Mouse (Mus musculus): Measurements from ENCODE around the gene Tnfsf15. TPM values are rescaled to one million over a fixed set of nuclear protein-coding genes. Genes with fewer than 3 reads are reported as not detected.

Gene Tnfsf15
- polyA plus RNA-seq, 1 experiment from 2014 or later, result not detected

DNA sequence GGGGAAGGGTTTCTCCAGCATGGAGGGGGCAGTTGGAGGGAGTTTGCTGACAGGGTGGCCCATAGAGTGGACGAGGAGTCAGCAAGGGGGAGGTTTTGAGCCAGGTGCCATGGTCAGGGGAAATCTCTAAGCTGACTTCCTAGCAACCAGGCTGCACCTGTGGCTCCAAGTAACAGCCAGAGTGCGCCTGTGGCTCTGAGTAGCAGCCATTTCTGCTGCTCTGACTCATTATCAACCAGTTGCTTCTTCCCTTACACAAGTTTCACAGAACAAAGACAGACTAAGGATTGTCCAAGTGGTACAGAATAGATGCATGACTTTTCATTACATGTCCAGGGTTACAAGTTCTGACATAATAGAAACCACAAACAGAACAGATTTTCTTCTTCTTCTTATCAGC is 11.2 kb upstream of the Tnfsf15 start:
- 77% methylated on average over 2 of the region's 2 CpGs for WGBS
- H3K9me3 ChIP-seq, result no peaks in the 10 kb centered on the region
- no peak overlapping the region for H3K4me3 ChIP-seq
- H3K4me1 ChIP-seq (replicated peaks), result peaks cover 19% of the 10 kb centered on the region; the same call in 1 of the 2 replicates
- no peaks in the 10 kb centered on the region for H3K27me3 ChIP-seq (ENCODE audit: insufficient read depth, poor library complexity, severe bottlenecking)
- H3K27ac ChIP-seq, result no peak overlapping the region
- DNase-seq (ENCODE audit: low spot score), result no peak
- H3K36me3 ChIP-seq, result no peaks in the 10 kb centered on the region

DNA sequence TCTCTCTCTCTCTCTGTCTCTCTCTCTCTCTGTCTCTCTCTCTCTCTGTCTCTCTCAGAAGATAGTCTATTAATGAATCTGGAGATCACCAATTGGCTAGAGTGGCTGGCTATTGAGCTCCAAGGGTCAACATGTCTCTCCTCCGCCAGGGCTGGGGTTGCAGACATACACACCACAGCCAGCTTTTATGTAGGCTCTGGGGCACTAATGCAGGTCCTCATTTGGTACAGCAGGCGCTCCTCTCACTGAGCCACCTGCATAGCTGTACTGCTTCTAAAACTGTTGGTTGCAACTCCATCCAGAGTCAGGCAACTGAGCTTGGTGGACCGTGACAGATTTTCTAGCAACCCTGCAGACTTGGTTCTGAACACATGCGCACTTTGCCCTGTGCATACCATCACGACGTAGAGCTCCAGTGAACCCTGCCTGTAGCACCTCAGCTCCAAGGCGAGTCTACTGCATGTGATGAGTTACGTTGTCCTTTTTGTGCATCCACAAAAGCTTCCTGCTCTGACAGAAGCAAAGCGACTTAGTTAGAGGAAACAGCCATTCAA is 9.6 kb upstream of the Tnfsf15 start:
- whole genome bisulfite sequencing, result 77% methylated on average over 9 of the region's 9 CpGs
- no peak overlapping the region for H3K4me3 ChIP-seq
- DNase-seq (ENCODE audit: low spot score), result no peak

DNA sequence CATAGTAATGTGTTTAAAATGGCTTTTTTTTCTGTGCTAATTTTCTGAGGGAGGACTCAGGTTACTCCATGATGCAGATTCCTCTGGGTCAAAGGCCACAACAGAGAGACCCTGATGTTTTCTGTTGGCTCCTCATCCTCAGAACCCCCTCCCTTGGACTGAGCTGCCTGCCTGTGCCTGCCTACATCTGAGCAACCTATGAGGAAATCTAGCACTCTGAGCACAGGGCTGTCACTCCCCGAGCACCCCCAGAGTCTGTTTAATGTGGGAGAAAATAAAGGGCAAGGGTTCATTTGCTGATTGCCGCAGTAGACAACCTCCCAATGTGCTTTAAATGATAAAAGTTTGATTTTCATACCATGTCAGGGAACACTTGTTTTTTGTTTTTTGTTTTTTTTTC is 8.9 kb upstream of the Tnfsf15 start:
- H3K27ac ChIP-seq, result no peak overlapping the region
- 75% methylated on average over 2 of the region's 2 CpGs for WGBS
- H3K27me3 ChIP-seq (ENCODE audit: insufficient read depth, poor library complexity, severe bottlenecking), result no peaks in the 10 kb centered on the region
- no peak for DNase-seq (ENCODE audit: low spot score)
- no peaks in the 10 kb centered on the region for H3K9me3 ChIP-seq
- no peaks in the 10 kb centered on the region for H3K36me3 ChIP-seq
- no peak overlapping the region for H3K4me3 ChIP-seq
- peaks cover 19% of the 10 kb centered on the region; the same call in 1 of the 2 replicates for H3K4me1 ChIP-seq (replicated peaks)

More for the DNA sequence above, 9.6 kb upstream of the Tnfsf15 start:
- peaks cover 19% of the 10 kb centered on the region; the same call in 1 of the 2 replicates for H3K4me1 ChIP-seq (replicated peaks)
- H3K9me3 ChIP-seq, result no peaks in the 10 kb centered on the region
- H3K27ac ChIP-seq, result no peak overlapping the region
- no peaks in the 10 kb centered on the region for H3K27me3 ChIP-seq (ENCODE audit: insufficient read depth, poor library complexity, severe bottlenecking)
- no peaks in the 10 kb centered on the region for H3K36me3 ChIP-seq

DNA sequence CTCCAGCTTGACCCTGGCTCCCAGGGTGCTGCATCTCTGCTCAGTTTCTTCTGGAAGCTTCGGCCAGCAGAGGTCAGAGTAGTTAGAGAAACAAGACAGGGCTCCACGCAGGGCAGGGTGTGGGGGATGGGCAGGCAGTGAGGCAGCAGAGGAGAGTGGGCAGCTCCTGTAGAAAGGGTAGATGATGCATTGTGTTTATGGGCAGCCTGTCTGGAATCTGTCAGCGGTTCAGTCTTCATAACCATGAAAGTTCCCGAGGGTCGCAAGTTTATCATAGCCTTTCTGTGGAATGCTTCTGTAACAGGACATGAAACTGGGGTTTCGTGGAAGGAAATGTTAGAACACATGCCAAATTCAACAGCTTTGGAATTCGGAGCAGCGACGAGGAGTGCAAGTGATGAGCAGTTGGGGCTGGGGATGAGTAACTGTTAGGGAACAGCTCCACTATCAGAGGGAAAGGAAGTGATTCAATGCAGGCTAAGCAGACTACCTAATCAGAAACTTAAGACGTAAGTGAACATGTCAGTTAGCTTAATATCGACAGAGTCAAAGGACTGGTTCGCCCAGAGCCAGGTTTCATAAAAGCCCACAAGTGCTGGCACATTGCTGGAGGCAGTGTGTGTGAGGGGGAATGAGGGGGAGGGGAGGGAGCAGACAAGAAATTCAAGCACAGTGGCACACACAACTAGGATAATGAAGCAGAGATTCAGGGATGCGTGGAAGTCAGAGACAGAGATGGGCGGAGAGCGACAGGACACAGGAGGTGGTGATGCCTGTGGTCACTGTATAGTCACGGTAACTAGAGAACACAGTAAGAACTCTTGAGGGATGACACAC is 8.0 kb upstream of the Tnfsf15 start:
- Histone ChIP-seq H3K27ac (no peak overlapping the region), H3K4me1 (replicated peaks) (peaks cover 19% of the 10 kb centered on the region; the same call in 1 of the 2 replicates), H3K9me3 (no peaks in the 10 kb centered on the region), H3K4me3 (no peak overlapping the region), H3K36me3 (no peaks in the 10 kb centered on the region), H3K27me3 (ENCODE audit: insufficient read depth, poor library complexity, severe bottlenecking) (no peaks in the 10 kb centered on the region)
- DNase-seq (ENCODE audit: low spot score), result peak; percentile 31
- WGBS, result 62% methylated on average over 16 of the region's 16 CpGs

DNA sequence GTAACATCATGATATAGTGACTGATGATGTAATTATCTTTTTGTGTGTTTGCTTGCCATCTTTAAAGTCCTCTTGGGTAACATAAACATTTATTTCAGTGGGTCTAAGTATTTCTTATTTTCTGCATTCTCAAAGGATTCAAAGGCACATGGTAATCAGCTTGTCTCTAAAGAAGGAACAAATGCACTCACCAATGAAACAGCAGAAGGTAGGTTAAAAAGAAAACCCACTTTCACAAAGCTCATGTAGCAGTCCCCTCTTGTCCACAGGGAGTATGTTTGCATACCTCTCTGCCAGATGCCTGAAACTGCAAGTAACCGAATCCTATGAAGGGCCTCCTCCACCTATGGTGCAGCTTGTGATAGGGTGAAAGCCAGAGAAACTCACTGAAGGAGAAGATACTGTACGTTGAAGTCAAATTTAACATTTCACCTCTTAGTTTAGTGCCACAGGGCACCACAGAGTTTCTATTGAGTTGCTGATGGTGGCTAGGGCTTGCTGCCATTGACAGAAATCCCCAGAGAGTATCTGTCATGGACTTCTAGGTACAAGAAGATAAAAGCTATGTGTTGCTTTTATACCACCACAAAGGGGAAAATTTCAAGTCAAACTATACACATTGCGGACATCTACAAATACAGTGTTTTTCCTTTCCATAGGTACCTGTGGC is 3.3 kb upstream of the Tnfsf15 start:
- WGBS, result 71% methylated on average over 3 of the region's 3 CpGs
- H3K36me3 ChIP-seq, result no peaks in the 10 kb centered on the region
- H3K9me3 ChIP-seq, result no peaks in the 10 kb centered on the region
- no peak overlapping the region for H3K27ac ChIP-seq
- peaks cover 12% of the 10 kb centered on the region; the same call in 1 of the 2 replicates for H3K4me1 ChIP-seq (replicated peaks)
- no peak overlapping the region for H3K4me3 ChIP-seq
- no peak for DNase-seq (ENCODE audit: low spot score)
- H3K27me3 ChIP-seq (ENCODE audit: insufficient read depth, poor library complexity, severe bottlenecking), result no peaks in the 10 kb centered on the region

DNA sequence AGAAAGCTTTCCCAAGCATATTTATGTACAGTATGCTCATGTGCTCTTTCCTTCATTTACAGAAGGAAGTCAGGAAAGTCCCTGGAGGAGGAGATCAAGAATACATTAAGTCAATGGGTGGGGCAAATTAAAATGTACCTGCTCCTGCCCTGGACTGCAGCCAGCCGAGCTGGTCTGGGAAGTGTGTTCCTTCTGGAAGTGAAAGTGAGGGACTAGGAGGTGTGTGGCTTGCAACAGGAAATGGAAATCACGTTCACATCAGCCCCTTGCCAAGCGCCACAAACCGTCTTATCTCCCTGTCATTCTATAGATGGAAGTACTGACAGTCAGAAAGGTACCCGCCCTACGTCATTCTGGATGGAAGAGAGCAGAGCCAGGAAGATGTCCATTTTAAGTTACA is 358 bp upstream of the Tnfsf15 start:
- Histone ChIP-seq H3K27ac (no peak overlapping the region), H3K9me3 (no peaks in the 10 kb centered on the region), H3K36me3 (no peaks in the 10 kb centered on the region), H3K27me3 (ENCODE audit: insufficient read depth, poor library complexity, severe bottlenecking) (no peaks in the 10 kb centered on the region), H3K4me3 (no peak overlapping the region), H3K4me1 (replicated peaks) (peaks cover 7% of the 10 kb centered on the region; the same call in 1 of the 2 replicates)
- 74% methylated on average over 6 of the region's 6 CpGs for WGBS
- no peak for DNase-seq (ENCODE audit: low spot score)

DNA sequence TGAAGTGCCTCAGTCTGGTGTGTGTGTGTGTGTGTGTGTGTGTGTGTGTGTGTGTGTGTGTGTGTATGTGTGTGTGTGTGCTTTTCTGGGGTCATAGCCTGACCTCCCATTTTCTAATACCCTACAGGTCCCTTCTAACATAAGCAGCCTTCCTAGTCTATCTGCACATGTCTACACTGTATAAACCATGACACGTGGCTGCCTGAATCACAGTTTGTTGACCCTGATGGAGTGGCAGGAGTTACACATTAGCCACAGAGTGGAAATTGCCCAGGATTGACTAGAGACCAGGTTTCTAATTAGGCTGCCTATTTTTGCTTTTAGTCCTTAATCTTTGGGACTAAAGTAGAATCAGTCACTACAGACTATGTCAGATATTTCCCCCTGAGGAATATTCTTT is 1.3 kb downstream of the Tnfsf15 start:
- no peaks in the 10 kb centered on the region for H3K9me3 ChIP-seq
- WGBS, result 63% methylated on average over 1 of the region's 1 CpGs
- H3K36me3 ChIP-seq, result no peaks in the 10 kb centered on the region
- no peaks in the 10 kb centered on the region for H3K27me3 ChIP-seq (ENCODE audit: insufficient read depth, poor library complexity, severe bottlenecking)
- H3K4me3 ChIP-seq, result no peak overlapping the region
- no peak for DNase-seq (ENCODE audit: low spot score)
- H3K4me1 ChIP-seq (replicated peaks), result peaks cover 7% of the 10 kb centered on the region; the same call in 1 of the 2 replicates
- H3K27ac ChIP-seq, result no peak overlapping the region

DNA sequence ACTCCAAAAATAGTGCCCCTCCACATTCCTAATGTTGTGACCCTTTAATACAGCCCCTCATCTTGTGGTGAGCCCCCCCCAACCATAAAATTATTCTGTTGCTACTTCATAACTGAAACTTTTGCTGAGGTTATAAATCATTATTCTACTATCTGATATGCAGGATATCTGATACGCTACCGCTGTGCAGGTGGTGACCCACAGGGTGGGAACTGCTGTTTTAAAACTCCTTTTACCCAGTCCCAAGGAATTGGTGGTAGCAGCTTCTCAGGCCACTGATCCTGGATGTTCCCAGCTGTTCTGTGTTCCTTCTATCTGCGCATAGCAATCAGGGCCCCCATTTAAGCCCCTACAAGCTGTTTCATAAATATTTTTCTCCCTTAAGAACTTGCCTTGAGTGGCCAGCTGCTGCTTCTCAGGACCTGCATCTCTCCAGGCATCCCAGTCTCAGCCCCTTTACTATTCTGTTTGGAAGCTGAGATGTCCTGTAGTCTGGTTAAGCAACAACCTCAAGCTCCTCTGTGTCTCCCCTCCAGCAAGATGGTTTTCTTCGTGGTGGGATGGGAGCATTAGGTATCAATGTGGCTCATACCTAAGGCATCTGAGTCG is 2.0 kb downstream of the Tnfsf15 start:
- no peaks in the 10 kb centered on the region for H3K9me3 ChIP-seq
- WGBS, result 82% methylated on average over 5 of the region's 5 CpGs
- no peak overlapping the region for H3K4me3 ChIP-seq
- peaks cover 7% of the 10 kb centered on the region; the same call in 1 of the 2 replicates for H3K4me1 ChIP-seq (replicated peaks)
- no peaks in the 10 kb centered on the region for H3K36me3 ChIP-seq
- H3K27ac ChIP-seq, result no peak overlapping the region
- H3K27me3 ChIP-seq (ENCODE audit: insufficient read depth, poor library complexity, severe bottlenecking), result no peaks in the 10 kb centered on the region
- DNase-seq (ENCODE audit: low spot score), result no peak

DNA sequence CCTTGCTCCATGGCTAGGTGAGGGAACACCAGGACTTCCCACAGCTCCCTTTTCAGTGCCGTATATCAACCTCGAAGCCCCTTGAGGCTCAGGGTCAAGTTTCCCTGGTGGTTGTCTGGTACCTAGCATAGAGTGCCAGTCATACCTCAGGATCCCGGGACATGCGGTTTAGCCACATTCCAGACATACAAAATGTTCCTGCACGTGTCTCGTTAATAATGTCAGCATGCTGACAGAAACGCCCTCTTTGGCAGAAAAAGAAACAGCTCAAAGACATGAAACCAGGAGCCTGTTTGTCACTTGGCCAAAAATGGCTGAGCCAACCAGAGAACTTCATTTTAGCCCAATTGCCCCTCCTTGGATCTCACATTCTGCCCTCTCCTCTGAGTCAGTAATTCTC is 2.8 kb downstream of the Tnfsf15 start:
- 68% methylated on average over 7 of the region's 7 CpGs for WGBS
- no peak for DNase-seq (ENCODE audit: low spot score)

DNA sequence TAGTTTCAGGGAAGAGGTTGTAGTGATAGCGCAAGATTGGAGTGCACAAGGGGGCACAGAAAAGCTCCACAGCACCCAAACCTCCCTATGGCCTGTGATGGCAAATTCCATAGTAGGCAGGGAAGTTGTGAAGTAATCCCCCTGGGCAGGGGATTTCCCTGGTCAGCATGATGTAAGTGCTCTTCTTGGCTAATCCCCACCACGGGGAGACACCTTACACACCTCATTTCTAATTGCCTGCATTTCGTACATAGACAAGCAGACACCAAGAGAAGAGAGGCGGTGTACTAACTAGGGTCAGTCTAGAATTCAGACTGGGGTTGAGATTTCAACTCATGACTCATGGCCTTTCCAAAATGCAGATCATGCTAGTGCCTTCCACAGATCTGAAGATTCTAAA is 4.2 kb downstream of the Tnfsf15 start:
- H3K4me1 ChIP-seq (replicated peaks), result peaks cover 7% of the 10 kb centered on the region; the same call in 1 of the 2 replicates
- H3K27me3 ChIP-seq (ENCODE audit: insufficient read depth, poor library complexity, severe bottlenecking), result no peaks in the 10 kb centered on the region
- no peak for DNase-seq (ENCODE audit: low spot score)
- no peaks in the 10 kb centered on the region for H3K9me3 ChIP-seq
- no peak overlapping the region for H3K27ac ChIP-seq
- H3K36me3 ChIP-seq, result no peaks in the 10 kb centered on the region
- no peak overlapping the region for H3K4me3 ChIP-seq
- WGBS, result 95% methylated on average over 4 of the region's 4 CpGs

More for the DNA sequence above, 2.8 kb downstream of the Tnfsf15 start:
- no peaks in the 10 kb centered on the region for H3K9me3 ChIP-seq
- H3K27ac ChIP-seq, result no peak overlapping the region
- no peak overlapping the region for H3K4me3 ChIP-seq
- H3K27me3 ChIP-seq (ENCODE audit: insufficient read depth, poor library complexity, severe bottlenecking), result no peaks in the 10 kb centered on the region
- peaks cover 7% of the 10 kb centered on the region; the same call in 1 of the 2 replicates for H3K4me1 ChIP-seq (replicated peaks)
- no peaks in the 10 kb centered on the region for H3K36me3 ChIP-seq

DNA sequence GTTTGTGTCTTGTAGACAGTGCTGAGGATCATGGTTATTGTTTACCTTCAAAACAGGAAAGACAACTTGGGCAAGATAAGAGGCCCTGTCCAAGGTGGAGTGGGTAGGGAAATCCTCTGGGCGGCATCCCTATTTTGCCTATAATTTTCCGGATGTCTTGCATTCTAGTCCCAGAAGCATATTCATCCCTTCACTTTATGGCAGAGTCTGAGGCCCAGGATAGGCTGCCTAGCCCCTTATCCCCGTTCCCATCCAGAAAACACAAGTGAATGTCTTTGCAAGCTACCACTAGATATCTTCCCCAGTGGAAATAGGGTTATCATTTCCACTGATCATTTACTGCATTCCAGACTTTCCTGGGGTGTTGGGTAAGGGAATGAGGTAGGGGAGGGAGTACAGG is 4.9 kb downstream of the Tnfsf15 start:
- peaks cover 7% of the 10 kb centered on the region; the same call in 1 of the 2 replicates for H3K4me1 ChIP-seq (replicated peaks)
- H3K9me3 ChIP-seq, result no peaks in the 10 kb centered on the region
- no peak overlapping the region for H3K27ac ChIP-seq
- no peak overlapping the region for H3K4me3 ChIP-seq
- 88% methylated on average over 3 of the region's 3 CpGs for WGBS
- no peaks in the 10 kb centered on the region for H3K27me3 ChIP-seq (ENCODE audit: insufficient read depth, poor library complexity, severe bottlenecking)
- no peak for DNase-seq (ENCODE audit: low spot score)
- no peaks in the 10 kb centered on the region for H3K36me3 ChIP-seq

DNA sequence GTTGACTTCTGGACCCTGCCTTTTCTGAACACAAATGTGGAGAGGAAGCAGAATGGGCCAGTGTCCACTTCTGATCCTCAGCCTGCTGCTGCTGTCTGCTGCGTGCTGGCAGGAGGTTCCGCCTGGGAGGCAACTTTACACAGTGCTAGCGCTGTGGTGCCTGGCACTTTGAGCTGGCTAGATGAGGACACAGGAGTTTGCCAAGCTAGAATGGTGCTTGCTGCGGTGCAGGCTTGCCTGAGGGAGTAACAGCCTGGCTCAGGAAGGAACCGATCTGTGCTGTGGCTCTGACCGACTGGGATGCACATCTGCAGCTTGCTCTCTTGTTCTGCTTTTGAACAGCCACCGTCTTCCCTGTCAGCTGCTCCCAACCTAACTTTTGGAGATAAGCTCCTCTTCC is 5.4 kb downstream of the Tnfsf15 start:
- Histone ChIP-seq H3K27ac (no peak overlapping the region), H3K36me3 (no peaks in the 10 kb centered on the region), H3K27me3 (ENCODE audit: insufficient read depth, poor library complexity, severe bottlenecking) (no peaks in the 10 kb centered on the region), H3K4me1 (replicated peaks) (peaks cover 3% of the 10 kb centered on the region; the same call in 1 of the 2 replicates), H3K4me3 (no peak overlapping the region), H3K9me3 (no peaks in the 10 kb centered on the region)
- 70% methylated on average over 7 of the region's 7 CpGs for WGBS
- DNase-seq (ENCODE audit: low spot score), result no peak

All from hindbrain, embryonic 10.5 days (tissue).